Mouse (Mus musculus) limb, embryonic 10.5 days (tissue): ENCODE results near the gene Cnnm2. TPM values are rescaled to one million over a fixed set of nuclear protein-coding genes. Genes with fewer than 3 reads are reported as not detected.

ENCODE experiments used
- DNase-seq: peaks from one replicate; pipeline ENCODE4 v3.0.0-alpha.2; 2017; ENCODE audit warnings: low spot score
- H3K27ac ChIP-seq: fragments of 300-500 bp; sonication (generic); 2 replicates; pipeline ENCODE4 v1.5.1; 2016; ENCODE audit warnings: mild to moderate bottlenecking
- H3K27me3 ChIP-seq: fragments of 300-500 bp; sonication (generic); 2 replicates; pipeline ENCODE4 v1.6.1; 2016; ENCODE audit warnings: low read depth, mild to moderate bottlenecking; ENCODE audit not compliant: poor library complexity, severe bottlenecking
- H3K36me3 ChIP-seq: fragments of 300-500 bp; sonication (generic); 2 replicates; pipeline ENCODE4 v1.6.1; 2016; ENCODE audit warnings: mild to moderate bottlenecking, moderate library complexity
- H3K4me1 ChIP-seq: fragments of 300-500 bp; sonication (generic); 2 replicates; pipeline ENCODE4 v1.6.1; 2016
- H3K4me3 ChIP-seq: fragments of 300-500 bp; sonication (generic); 2 replicates; pipeline ENCODE4 v1.5.1; 2016; ENCODE audit warnings: mild to moderate bottlenecking, moderate library complexity
- H3K9me3 ChIP-seq: fragments of 300-500 bp; sonication (generic); replicated peaks from 2 replicates; pipeline ENCODE4 v1.6.1; 2016; ENCODE audit warnings: mild to moderate bottlenecking
- WGBS: fragments of 180-500 bp; shearing (Covaris S2); methylation state at CpG from one replicate; pipeline ENCODE4 v1.1.7; 2016; 5-methylcytosine and 5-hydroxymethylcytosine counted together
- polyA plus RNA-seq: library from polyadenylated mRNA; unstranded; fragments of >200 nt; fragmentation: Nextera tagmentation; extraction: Ambion mirVana; gene quantifications from 2 replicates; pipeline ENCODE4 v1.2.1, GENCODE M21; 2016

Cnnm2 gene
- polyA plus RNA-seq, 1 experiment from 2014 or later = 1.6 TPM

DNA sequence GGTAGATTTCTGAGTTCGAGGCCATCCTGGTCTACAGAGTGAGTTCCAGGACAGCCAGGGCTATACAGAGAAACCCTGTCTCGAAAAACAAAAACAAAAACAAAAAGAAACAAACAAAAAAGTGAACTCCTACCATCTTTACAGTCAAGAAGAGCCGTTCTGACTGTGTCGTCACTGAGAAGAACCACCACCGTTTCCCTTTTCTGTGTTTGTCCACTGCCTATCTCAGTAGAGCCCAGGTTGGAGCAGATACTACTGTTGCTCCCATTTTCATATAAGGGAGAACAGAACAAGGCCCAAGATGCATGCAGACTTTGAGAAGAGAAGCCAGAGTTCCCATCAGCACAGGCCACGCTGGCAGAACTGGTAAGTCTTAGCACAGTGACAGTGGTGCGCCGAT lies 129.3 kb downstream of the Cnnm2 start:
- no peak for DNase-seq
- peaks cover 80% of the 10 kb centered on the region for H3K36me3 ChIP-seq
- H3K4me1 ChIP-seq = no peaks in the 10 kb centered on the region
- no peak overlapping the region for H3K27ac ChIP-seq
- WGBS = 95% methylated on average over 8 of the region's 8 CpGs
- no peaks in the 10 kb centered on the region for H3K9me3 ChIP-seq
- H3K4me3 ChIP-seq = no peak overlapping the region
- H3K27me3 ChIP-seq = no peaks in the 10 kb centered on the region

GRCm38 (mm10) chr19:46892856-46893255 lies 131.5 kb downstream of the Cnnm2 start:
- WGBS = 89% methylated on average over 3 of the region's 3 CpGs
- no peak for DNase-seq
- Histone ChIP-seq H3K4me1 (no peaks in the 10 kb centered on the region), H3K9me3 (no peaks in the 10 kb centered on the region), H3K27me3 (no peaks in the 10 kb centered on the region), H3K27ac (no peak overlapping the region), H3K4me3 (no peak overlapping the region), H3K36me3 (peaks cover 76% of the 10 kb centered on the region)

- Histone ChIP-seq H3K27me3 (no peaks in the 10 kb centered on the region), H3K4me3 (no peak overlapping the region), H3K27ac (no peak overlapping the region), H3K4me1 (no peaks in the 10 kb centered on the region), H3K9me3 (no peaks in the 10 kb centered on the region), H3K36me3 (peaks cover 76% of the 10 kb centered on the region)
- DNase-seq = peak; percentile 13
- 90% methylated on average over 7 of the region's 7 CpGs for WGBS
Measured at GRCm38 (mm10) chr19:46893484-46893883, 132.1 kb downstream of the Cnnm2 start.

- Histone ChIP-seq H3K36me3 (peaks cover 50% of the 10 kb centered on the region), H3K4me3 (no peak overlapping the region), H3K4me1 (no peaks in the 10 kb centered on the region), H3K9me3 (no peaks in the 10 kb centered on the region), H3K27ac (no peak overlapping the region), H3K27me3 (no peaks in the 10 kb centered on the region)
- 88% methylated on average over 3 of the region's 3 CpGs for WGBS
- DNase-seq = peak; percentile 26
Measured at GRCm38 (mm10) chr19:46897135-46897534, 135.7 kb downstream of the Cnnm2 start.

GRCm38 (mm10) chr19:46898222-46898621 lies 136.8 kb downstream of the Cnnm2 start:
- Histone ChIP-seq H3K27ac (no peak overlapping the region), H3K4me3 (no peak overlapping the region), H3K9me3 (no peaks in the 10 kb centered on the region), H3K4me1 (no peaks in the 10 kb centered on the region), H3K27me3 (no peaks in the 10 kb centered on the region), H3K36me3 (peaks cover 42% of the 10 kb centered on the region)
- DNase-seq = no peak
- 76% methylated on average over 5 of the region's 5 CpGs for WGBS

GRCm38 (mm10) chr19:46899306-46899705 lies 137.9 kb downstream of the Cnnm2 start:
- Histone ChIP-seq H3K36me3 (peaks cover 41% of the 10 kb centered on the region), H3K27me3 (no peaks in the 10 kb centered on the region), H3K9me3 (no peaks in the 10 kb centered on the region), H3K4me1 (no peaks in the 10 kb centered on the region), H3K4me3 (no peak overlapping the region), H3K27ac (no peak overlapping the region)
- DNase-seq = no peak
- 73% methylated on average over 5 of the region's 5 CpGs for WGBS

GRCm38 (mm10) chr19:46899871-46900270 lies 138.5 kb downstream of the Cnnm2 start:
- H3K4me3 ChIP-seq = no peak overlapping the region
- whole genome bisulfite sequencing = 90% methylated on average over 5 of the region's 5 CpGs

GRCm38 (mm10) chr19:46900786-46901185 lies 139.4 kb downstream of the Cnnm2 start:
- Histone ChIP-seq H3K4me1 (no peaks in the 10 kb centered on the region), H3K4me3 (no peak overlapping the region), H3K27ac (no peak overlapping the region), H3K27me3 (no peaks in the 10 kb centered on the region), H3K36me3 (peaks cover 39% of the 10 kb centered on the region), H3K9me3 (no peaks in the 10 kb centered on the region)
- WGBS = 93% methylated on average over 6 of the region's 6 CpGs
- no peak for DNase-seq

More at GRCm38 (mm10) chr19:46899871-46900270, 138.5 kb downstream of the Cnnm2 start:
- H3K4me1 ChIP-seq = no peaks in the 10 kb centered on the region
- no peaks in the 10 kb centered on the region for H3K27me3 ChIP-seq
- H3K27ac ChIP-seq = no peak overlapping the region
- H3K36me3 ChIP-seq = peaks cover 42% of the 10 kb centered on the region
- no peak for DNase-seq
- H3K9me3 ChIP-seq = no peaks in the 10 kb centered on the region

DNA sequence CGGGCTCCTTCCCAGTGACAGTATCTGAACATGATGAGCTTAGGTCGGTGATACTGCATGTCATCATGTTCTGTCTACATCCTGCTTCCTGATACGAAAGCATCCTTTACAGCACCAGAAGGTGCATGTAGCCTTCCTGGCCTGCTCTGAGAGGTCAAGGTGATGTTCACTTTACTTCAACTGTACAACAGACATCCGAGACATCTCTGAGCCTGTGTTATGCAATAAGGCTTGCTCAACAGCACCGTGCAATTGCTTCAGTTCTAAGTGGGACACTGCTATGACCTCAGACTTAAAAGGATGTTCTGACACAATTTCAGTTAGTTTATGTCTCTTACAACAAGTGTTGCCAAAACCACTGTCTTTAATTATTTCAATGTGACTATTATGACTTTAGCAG lies 139.9 kb downstream of the Cnnm2 start:
- WGBS = 92% methylated on average over 5 of the region's 5 CpGs

DNA sequence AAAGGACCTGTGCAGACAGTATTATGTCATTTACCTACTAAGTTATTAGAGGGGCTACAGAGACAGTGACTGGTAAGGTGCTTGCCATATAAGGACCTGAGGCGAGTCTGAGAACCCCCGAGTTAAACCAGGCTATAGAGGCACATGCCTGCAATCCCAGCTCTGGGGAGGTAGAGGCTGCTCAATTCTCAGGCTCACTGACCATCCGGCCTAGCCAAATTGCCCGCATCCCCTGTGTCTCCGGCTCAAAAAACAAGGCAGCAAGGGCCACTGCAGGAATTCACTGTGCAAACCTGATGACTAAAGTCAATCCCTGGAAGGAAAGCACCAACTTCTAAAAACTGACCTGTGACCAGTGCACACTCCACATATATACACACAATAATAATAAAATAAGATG lies 142.0 kb downstream of the Cnnm2 start:
- no peaks in the 10 kb centered on the region for H3K4me1 ChIP-seq

More for the DNA sequence above, 139.9 kb downstream of the Cnnm2 start:
- Histone ChIP-seq H3K36me3 (peaks cover 36% of the 10 kb centered on the region), H3K4me3 (no peak overlapping the region), H3K27ac (no peak overlapping the region), H3K4me1 (no peaks in the 10 kb centered on the region), H3K27me3 (no peaks in the 10 kb centered on the region), H3K9me3 (no peaks in the 10 kb centered on the region)
- DNase-seq = no peak

GRCm38 (mm10) chr19:46904907-46905306 lies 143.5 kb downstream of the Cnnm2 start:
- WGBS = 96% methylated on average over 1 of the region's 1 CpGs
- no peak for DNase-seq
- no peak overlapping the region for H3K4me3 ChIP-seq

More for the DNA sequence above, 142.0 kb downstream of the Cnnm2 start:
- 95% methylated on average over 5 of the region's 5 CpGs for WGBS
- no peaks in the 10 kb centered on the region for H3K27me3 ChIP-seq
- peaks cover 19% of the 10 kb centered on the region for H3K36me3 ChIP-seq
- H3K9me3 ChIP-seq = no peaks in the 10 kb centered on the region
- H3K27ac ChIP-seq = no peak overlapping the region
- DNase-seq = no peak
- no peak overlapping the region for H3K4me3 ChIP-seq

GRCm38 (mm10) chr19:46905383-46905782 lies 144.0 kb downstream of the Cnnm2 start:
- Histone ChIP-seq H3K27ac (no peak overlapping the region), H3K4me3 (no peak overlapping the region), H3K4me1 (peaks cover 9% of the 10 kb centered on the region)

More at GRCm38 (mm10) chr19:46904907-46905306, 143.5 kb downstream of the Cnnm2 start:
- no peaks in the 10 kb centered on the region for H3K9me3 ChIP-seq
- H3K27ac ChIP-seq = no peak overlapping the region
- no peaks in the 10 kb centered on the region for H3K27me3 ChIP-seq
- H3K36me3 ChIP-seq = peaks cover 7% of the 10 kb centered on the region; the same call in 1 of the 2 replicates
- peaks cover 9% of the 10 kb centered on the region for H3K4me1 ChIP-seq

GRCm38 (mm10) chr19:46905971-46906370 lies 144.6 kb downstream of the Cnnm2 start:
- H3K9me3 ChIP-seq = no peaks in the 10 kb centered on the region
- no peak for DNase-seq
- WGBS = 89% methylated on average over 4 of the region's 4 CpGs

More at GRCm38 (mm10) chr19:46905383-46905782, 144.0 kb downstream of the Cnnm2 start:
- H3K27me3 ChIP-seq = no peaks in the 10 kb centered on the region
- no peaks in the 10 kb centered on the region for H3K9me3 ChIP-seq
- no peak for DNase-seq
- peaks cover 7% of the 10 kb centered on the region; the same call in 1 of the 2 replicates for H3K36me3 ChIP-seq

GRCm38 (mm10) chr19:46908207-46908606 lies 146.8 kb downstream of the Cnnm2 start:
- 81% methylated on average over 5 of the region's 5 CpGs for WGBS
- no peak overlapping the region for H3K4me3 ChIP-seq
- no peaks in the 10 kb centered on the region for H3K9me3 ChIP-seq
- H3K36me3 ChIP-seq = peaks cover 13% of the 10 kb centered on the region
- H3K27ac ChIP-seq = no peak overlapping the region
- no peak for DNase-seq
- H3K4me1 ChIP-seq = peaks cover 9% of the 10 kb centered on the region
- no peaks in the 10 kb centered on the region for H3K27me3 ChIP-seq

More at GRCm38 (mm10) chr19:46905971-46906370, 144.6 kb downstream of the Cnnm2 start:
- Histone ChIP-seq H3K4me1 (peaks cover 9% of the 10 kb centered on the region), H3K4me3 (no peak overlapping the region), H3K36me3 (peaks cover 7% of the 10 kb centered on the region; the same call in 1 of the 2 replicates), H3K27me3 (no peaks in the 10 kb centered on the region), H3K27ac (no peak overlapping the region)
